Mouse (Mus musculus) heart, adult 2 months (tissue): Measurements from ENCODE around the gene Robo1. TPM values are rescaled to one million over a fixed set of nuclear protein-coding genes. Genes with fewer than 3 reads are reported as not detected.

Experiments
- DNase-seq, 2 experiments: peaks; one replicate each; pipeline ENCODE4 v3.0.0; 2021
- H3K27ac ChIP-seq: fragments of 200-600 bp; 2 replicates; pipeline ENCODE4 v1.8.1; 2022
- H3K27me3 ChIP-seq: fragments of 200-500 bp; 2 replicates; pipeline ENCODE4 v1.6.1; 2012; ENCODE audit warnings: mild to moderate bottlenecking, low read length, inconsistent platforms, mixed read lengths; ENCODE audit not compliant: control insufficient read depth, insufficient read depth
- H3K36me3 ChIP-seq: fragments of 200-500 bp; 2 replicates; pipeline ENCODE4 v1.6.1; 2012; ENCODE audit warnings: low read length, inconsistent platforms; ENCODE audit not compliant: control insufficient read depth, insufficient read depth
- H3K4me1 ChIP-seq: fragments of 200-500 bp; 2 replicates; pipeline ENCODE4 v1.6.1; 2011; ENCODE audit warnings: low read length; ENCODE audit not compliant: control insufficient read depth, insufficient read depth
- H3K4me3 ChIP-seq: fragments of 200-600 bp; 2 replicates; pipeline ENCODE4 v1.8.1; 2022
- H3K79me2 ChIP-seq: fragments of 200-500 bp; replicated peaks from 2 replicates; pipeline ENCODE4 v1.6.1; 2012; ENCODE audit warnings: mild to moderate bottlenecking, inconsistent platforms, low read length, moderate library complexity, mixed read lengths; ENCODE audit not compliant: control insufficient read depth, insufficient read depth
- H3K9ac ChIP-seq: fragments of 200-500 bp; 2 replicates; pipeline ENCODE4 v1.6.1; 2012; ENCODE audit warnings: low read depth, mild to moderate bottlenecking, control low read depth, inconsistent platforms, low read length, mixed read lengths
- CTCF ChIP-seq: fragments of 200-600 bp; IDR thresholded peaks from 2 replicates; pipeline ENCODE4 v1.8.1; 2022; ENCODE audit warnings: antibody characterized with exemption, mild to moderate bottlenecking, moderate library complexity
- EP300 ChIP-seq: fragments of 200-500 bp; IDR thresholded peaks from 2 replicates; pipeline ENCODE4 v1.6.1; 2011; ENCODE audit warnings: low read depth, low read length, control low read depth; ENCODE audit not compliant: insufficient read depth
- POLR2A ChIP-seq: fragments of 200-500 bp; IDR thresholded peaks from 2 replicates; pipeline ENCODE4 v1.6.1; 2011; ENCODE audit warnings: mild to moderate bottlenecking, low read depth, low read length, control low read depth; ENCODE audit not compliant: insufficient read depth
- WGBS: fragments of 180-500 bp; shearing (Covaris S2); methylation state at CpG from one replicate; pipeline ENCODE4 v1.1.7; 2018; 5-methylcytosine and 5-hydroxymethylcytosine counted together
- intact Hi-C: fragments of 180-260 bp; cut with DNase I; formaldehyde crosslinking; loops from one replicate; pipeline ENCODE4 v1.15.1; 2025
- polyA plus RNA-seq: library from polyadenylated mRNA; depleted of rRNA; stranded (reverse); fragments of >200 nt; gene quantifications from 2 replicates; pipeline ENCODE4 v1.2.3, GENCODE M21; 2012
- total RNA-seq, 2 experiments: library from RNA; stranded (reverse); gene quantifications; 2 replicates each; pipeline ENCODE4 v1.2.3; 2021

Gene Robo1
- total and polyA plus RNA-seq, 3 experiments: 0.76 to 1.2 (median 1.1) TPM

- H3K4me1 ChIP-seq: no peaks in the 10 kb centered on the region; the same call in 1 of the 2 replicates
- H3K27ac ChIP-seq: no peak overlapping the region
- no peaks in the 10 kb centered on the region for H3K79me2 ChIP-seq
- intact Hi-C loops: no loop called here
- H3K9ac ChIP-seq: no peak overlapping the region
- no peak overlapping the region for H3K4me3 ChIP-seq
- DNase-seq: no peak
- H3K27me3 ChIP-seq: no peaks in the 10 kb centered on the region
- WGBS: 85% methylated on average over 11 of the region's 11 CpGs
- TF ChIP-seq EP300 (no peak), POLR2A (no peak), CTCF (no peak)
- H3K36me3 ChIP-seq: no peaks in the 10 kb centered on the region
Observed at GRCm38 (mm10) chr16:72700297-72700696, 392.2 kb downstream of the Robo1 start.

GRCm38 (mm10) chr16:72703486-72703885, 395.4 kb downstream of the Robo1 start:
- 84% methylated on average over 6 of the region's 6 CpGs for WGBS
- Histone ChIP-seq H3K4me1 (no peaks in the 10 kb centered on the region; the same call in 1 of the 2 replicates), H3K27me3 (no peaks in the 10 kb centered on the region), H3K4me3 (no peak overlapping the region), H3K79me2 (no peaks in the 10 kb centered on the region), H3K36me3 (no peaks in the 10 kb centered on the region), H3K27ac (no peak overlapping the region), H3K9ac (no peak overlapping the region)
- TF ChIP-seq CTCF: no peak
- TF ChIP-seq EP300: no peak
- no peak for DNase-seq
- intact Hi-C loops: no loop called here

- Histone ChIP-seq H3K27ac (no peak overlapping the region), H3K4me1 (no peaks in the 10 kb centered on the region; the same call in 1 of the 2 replicates), H3K27me3 (no peaks in the 10 kb centered on the region), H3K36me3 (no peaks in the 10 kb centered on the region), H3K9ac (no peak overlapping the region), H3K4me3 (no peak overlapping the region), H3K79me2 (no peaks in the 10 kb centered on the region)
- no peak for DNase-seq
- TF ChIP-seq CTCF (no peak), EP300 (no peak), POLR2A (no peak)
- 66% methylated on average over 5 of the region's 5 CpGs for WGBS
- intact Hi-C loops: no loop called here
Observed at GRCm38 (mm10) chr16:72705851-72706250, 397.7 kb downstream of the Robo1 start.

GRCm38 (mm10) chr16:72708526-72708925, 400.4 kb downstream of the Robo1 start:
- TF ChIP-seq EP300 (no peak), POLR2A (no peak), CTCF (no peak)
- H3K79me2 ChIP-seq: no peaks in the 10 kb centered on the region
- no peak overlapping the region for H3K27ac ChIP-seq
- no peak for DNase-seq
- intact Hi-C loops: no loop called here
- H3K9ac ChIP-seq: no peak overlapping the region
- no peaks in the 10 kb centered on the region for H3K27me3 ChIP-seq
- 88% methylated on average over 2 of the region's 2 CpGs for WGBS
- H3K4me3 ChIP-seq: no peak overlapping the region
- no peaks in the 10 kb centered on the region for H3K36me3 ChIP-seq
- H3K4me1 ChIP-seq: no peaks in the 10 kb centered on the region

- TF ChIP-seq CTCF: no peak
- no peak for TF ChIP-seq EP300
- TF ChIP-seq POLR2A: no peak
- H3K4me1 ChIP-seq: peaks cover 2% of the 10 kb centered on the region; the same call in 1 of the 2 replicates
- H3K9ac ChIP-seq: no peak overlapping the region
- H3K4me3 ChIP-seq: no peak overlapping the region
- H3K36me3 ChIP-seq: no peaks in the 10 kb centered on the region
- no peak for DNase-seq
- H3K27ac ChIP-seq: no peak overlapping the region
- H3K79me2 ChIP-seq: no peaks in the 10 kb centered on the region
- intact Hi-C loops: no loop called here
- WGBS: 72% methylated on average over 9 of the region's 9 CpGs
- no peaks in the 10 kb centered on the region; the same call in 1 of the 2 replicates for H3K27me3 ChIP-seq
Observed at GRCm38 (mm10) chr16:72717118-72717802, 409.2 kb downstream of the Robo1 start.

GRCm38 (mm10) chr16:72719063-72719462, 411.0 kb downstream of the Robo1 start:
- H3K36me3 ChIP-seq: no peaks in the 10 kb centered on the region
- intact Hi-C loops: no loop called here
- H3K4me3 ChIP-seq: no peak overlapping the region
- H3K79me2 ChIP-seq: no peaks in the 10 kb centered on the region
- H3K9ac ChIP-seq: no peak overlapping the region
- no peak for TF ChIP-seq POLR2A
- TF ChIP-seq CTCF: no peak
- TF ChIP-seq EP300: no peak
- 73% methylated on average over 4 of the region's 4 CpGs for WGBS
- H3K27ac ChIP-seq: no peak overlapping the region
- H3K4me1 ChIP-seq: peaks cover 2% of the 10 kb centered on the region
- H3K27me3 ChIP-seq: no peaks in the 10 kb centered on the region; the same call in 1 of the 2 replicates
- DNase-seq: no peak
